Mouse (Mus musculus) liver, postnatal 0 days (tissue): ENCODE data around the gene Celf2. TPM values are rescaled to one million over a fixed set of nuclear protein-coding genes. Genes with fewer than 3 reads are reported as not detected.
A peak's percentile ranks its signal among the peaks of the same experiment; 100 is the strongest.

Source experiments
- ATAC-seq: fragments of 200-750 bp; cut with Nextera tagmentation; 2 replicates; pipeline ENCODE4 v1.8.0; 2017; ENCODE audit warnings: mild to moderate bottlenecking, moderate library complexity
- DNase-seq: peaks from one replicate; pipeline ENCODE4 v3.0.0-alpha.2; 2016
- H3K27ac ChIP-seq: fragments of 300-500 bp; sonication (generic); 2 replicates; pipeline ENCODE4 v1.5.1; 2014; ENCODE audit warnings: antibody characterized with exemption, moderate library complexity, mild to moderate bottlenecking, low read depth
- H3K27me3 ChIP-seq: fragments of 300-500 bp; sonication (generic); 2 replicates; pipeline ENCODE4 v1.6.1; 2014; ENCODE audit warnings: low read length, control low read depth, mixed read lengths; ENCODE audit not compliant: insufficient read depth
- H3K36me3 ChIP-seq: fragments of 300-500 bp; sonication (generic); replicated peaks from 2 replicates; pipeline ENCODE4 v1.6.1; 2014; ENCODE audit warnings: mild to moderate bottlenecking, control low read depth, low read length, moderate library complexity, mixed read lengths; ENCODE audit not compliant: insufficient read depth
- H3K4me1 ChIP-seq: fragments of 300-500 bp; sonication (generic); 2 replicates; pipeline ENCODE4 v1.6.1; 2014; ENCODE audit warnings: antibody characterized with exemption, mild to moderate bottlenecking, control low read depth; ENCODE audit not compliant: insufficient read depth
- H3K4me2 ChIP-seq: fragments of 300-500 bp; sonication (generic); 2 replicates; pipeline ENCODE4 v1.6.1; 2014; ENCODE audit warnings: low read depth, mild to moderate bottlenecking, low read length, moderate library complexity, mixed read lengths
- H3K4me3 ChIP-seq: fragments of 300-500 bp; sonication (generic); 2 replicates; pipeline ENCODE4 v1.5.1; 2014; ENCODE audit warnings: low read depth, low read length
- H3K9ac ChIP-seq: fragments of 300-500 bp; sonication (generic); replicated peaks from 2 replicates; pipeline ENCODE4 v1.6.1; 2014; ENCODE audit warnings: mild to moderate bottlenecking, moderate library complexity
- H3K9me3 ChIP-seq: fragments of 300-500 bp; sonication (generic); 2 replicates; pipeline ENCODE4 v1.6.1; 2016; ENCODE audit warnings: mild to moderate bottlenecking, control low read depth, low read length, mixed read lengths
- CTCF ChIP-seq: sonication (generic); IDR thresholded peaks from 2 replicates; pipeline ENCODE4 v1.5.1; 2016; ENCODE audit warnings: antibody characterized with exemption, low read depth
- EP300 ChIP-seq: IDR thresholded peaks from 2 replicates; pipeline ENCODE4 v1.6.1; 2016; ENCODE audit warnings: antibody characterized with exemption, low read depth, mild to moderate bottlenecking
- WGBS: fragments of 180-500 bp; shearing (Covaris S2); extraction: QIAGEN DNeasy Blood & Tissue Kit; methylation state at CpG from one replicate; pipeline ENCODE4 v1.1.7; 2014; ENCODE audit not compliant: insufficient replicate concordance; 5-methylcytosine and 5-hydroxymethylcytosine counted together
- polyA plus RNA-seq: library from polyadenylated mRNA; unstranded; fragments of >200 nt; fragmentation: Nextera tagmentation; extraction: Ambion mirVana; gene quantifications from 2 replicates; pipeline ENCODE4 v1.2.1, GENCODE M21; 2015

Celf2 gene
- polyA plus RNA-seq, 1 experiment from 2014 or later = 13.5 TPM

- DNase-seq (no peak), ATAC-seq (no peak)
- H3K27ac ChIP-seq = no peak overlapping the region
- H3K9me3 ChIP-seq = no peaks in the 10 kb centered on the region
- H3K36me3 ChIP-seq = no peaks in the 10 kb centered on the region
- peak; percentile 37 for TF ChIP-seq CTCF
- TF ChIP-seq EP300 = no peak
- 57% methylated on average over 8 of the region's 8 CpGs for WGBS
- peaks cover 6% of the 10 kb centered on the region; the same call in 1 of the 2 replicates for H3K4me1 ChIP-seq
- no peaks in the 10 kb centered on the region for H3K27me3 ChIP-seq
- no peak overlapping the region for H3K4me3 ChIP-seq
- H3K9ac ChIP-seq = no peak overlapping the region
- no peak overlapping the region for H3K4me2 ChIP-seq
Observed at GRCm38 (mm10) chr2:6726071-6726470, 783.3 kb downstream of the Celf2 start.

GRCm38 (mm10) chr2:6723602-6724001 lies 785.8 kb downstream of the Celf2 start:
- DNase-seq = no peak
- WGBS = 28% methylated on average over 2 of the region's 2 CpGs

GRCm38 (mm10) chr2:6721460-6722401 lies 787.6 kb downstream of the Celf2 start:
- Histone ChIP-seq H3K27ac (peak overlapping the region; percentile 80), H3K4me1 (peaks cover 11% of the 10 kb centered on the region), H3K9ac (peak overlapping the region; percentile 71), H3K27me3 (no peaks in the 10 kb centered on the region), H3K9me3 (no peaks in the 10 kb centered on the region), H3K36me3 (no peaks in the 10 kb centered on the region), H3K4me3 (peak overlapping the region; percentile 64), H3K4me2 (peak overlapping the region; percentile 79)
- peak; percentile 22 for ATAC-seq
- WGBS = 12% methylated on average over 17 of the region's 17 CpGs
- peak; percentile 41 for DNase-seq
- TF ChIP-seq CTCF (no peak), EP300 (no peak)

More at GRCm38 (mm10) chr2:6723602-6724001, 785.8 kb downstream of the Celf2 start:
- no peak for TF ChIP-seq EP300
- TF ChIP-seq CTCF = no peak
- Histone ChIP-seq H3K4me2 (0 out of 2 replicates have a peak overlapping the region, but pooled peaks have one; percentile 3), H3K27me3 (no peaks in the 10 kb centered on the region), H3K9ac (no peak overlapping the region), H3K36me3 (no peaks in the 10 kb centered on the region), H3K9me3 (no peaks in the 10 kb centered on the region), H3K27ac (peak overlapping the region; percentile 50), H3K4me3 (no peak overlapping the region), H3K4me1 (peaks cover 6% of the 10 kb centered on the region; the same call in 1 of the 2 replicates)
- peak; percentile 75 for ATAC-seq

GRCm38 (mm10) chr2:6720753-6721459 lies 788.5 kb downstream of the Celf2 start:
- H3K4me3 ChIP-seq = peak overlapping the region; percentile 64
- WGBS = 14% methylated on average over 11 of the region's 11 CpGs
- no peaks in the 10 kb centered on the region for H3K27me3 ChIP-seq
- peak overlapping the region; percentile 79 for H3K4me2 ChIP-seq
- ATAC-seq (peak; percentile 40), DNase-seq (no peak)
- H3K27ac ChIP-seq = peak overlapping the region; percentile 80
- no peak for TF ChIP-seq CTCF
- TF ChIP-seq EP300 = no peak
- H3K36me3 ChIP-seq = no peaks in the 10 kb centered on the region
- H3K9me3 ChIP-seq = no peaks in the 10 kb centered on the region
- peak overlapping the region; percentile 71 for H3K9ac ChIP-seq
- peaks cover 12% of the 10 kb centered on the region for H3K4me1 ChIP-seq

- H3K36me3 ChIP-seq = no peaks in the 10 kb centered on the region
- ATAC-seq = no peak
- no peak for DNase-seq
- peak overlapping the region; percentile 79 for H3K4me2 ChIP-seq
- H3K27me3 ChIP-seq = no peaks in the 10 kb centered on the region
- H3K4me3 ChIP-seq = peak overlapping the region; percentile 11
- no peak overlapping the region for H3K27ac ChIP-seq
- no peak for TF ChIP-seq EP300
- TF ChIP-seq CTCF = no peak
- H3K9ac ChIP-seq = no peak overlapping the region
- H3K9me3 ChIP-seq = no peaks in the 10 kb centered on the region
- H3K4me1 ChIP-seq = peaks cover 11% of the 10 kb centered on the region
Observed at GRCm38 (mm10) chr2:6718864-6719263, 790.5 kb downstream of the Celf2 start.

GRCm38 (mm10) chr2:6717953-6718352 lies 791.4 kb downstream of the Celf2 start:
- H3K27me3 ChIP-seq = no peaks in the 10 kb centered on the region
- no peak overlapping the region for H3K9ac ChIP-seq
- H3K4me3 ChIP-seq = no peak overlapping the region
- 0 out of 2 replicates have a peak overlapping the region, but pooled peaks have one; percentile 22 for H3K27ac ChIP-seq
- peaks cover 10% of the 10 kb centered on the region for H3K4me1 ChIP-seq
- H3K4me2 ChIP-seq = peak overlapping the region; percentile 79
- 45% methylated on average over 3 of the region's 3 CpGs for WGBS
- ATAC-seq (no peak), DNase-seq (no peak)
- H3K36me3 ChIP-seq = no peaks in the 10 kb centered on the region
- no peaks in the 10 kb centered on the region for H3K9me3 ChIP-seq
- TF ChIP-seq EP300 = no peak
